Mouse (Mus musculus): ENCODE results near the gene Fus.
"Not testable (repeated sequence)": the region's sequence is repeated elsewhere in the genome, so short reads cannot be mapped to it uniquely, and the experiment has no call there.

The Fus gene

DNA sequence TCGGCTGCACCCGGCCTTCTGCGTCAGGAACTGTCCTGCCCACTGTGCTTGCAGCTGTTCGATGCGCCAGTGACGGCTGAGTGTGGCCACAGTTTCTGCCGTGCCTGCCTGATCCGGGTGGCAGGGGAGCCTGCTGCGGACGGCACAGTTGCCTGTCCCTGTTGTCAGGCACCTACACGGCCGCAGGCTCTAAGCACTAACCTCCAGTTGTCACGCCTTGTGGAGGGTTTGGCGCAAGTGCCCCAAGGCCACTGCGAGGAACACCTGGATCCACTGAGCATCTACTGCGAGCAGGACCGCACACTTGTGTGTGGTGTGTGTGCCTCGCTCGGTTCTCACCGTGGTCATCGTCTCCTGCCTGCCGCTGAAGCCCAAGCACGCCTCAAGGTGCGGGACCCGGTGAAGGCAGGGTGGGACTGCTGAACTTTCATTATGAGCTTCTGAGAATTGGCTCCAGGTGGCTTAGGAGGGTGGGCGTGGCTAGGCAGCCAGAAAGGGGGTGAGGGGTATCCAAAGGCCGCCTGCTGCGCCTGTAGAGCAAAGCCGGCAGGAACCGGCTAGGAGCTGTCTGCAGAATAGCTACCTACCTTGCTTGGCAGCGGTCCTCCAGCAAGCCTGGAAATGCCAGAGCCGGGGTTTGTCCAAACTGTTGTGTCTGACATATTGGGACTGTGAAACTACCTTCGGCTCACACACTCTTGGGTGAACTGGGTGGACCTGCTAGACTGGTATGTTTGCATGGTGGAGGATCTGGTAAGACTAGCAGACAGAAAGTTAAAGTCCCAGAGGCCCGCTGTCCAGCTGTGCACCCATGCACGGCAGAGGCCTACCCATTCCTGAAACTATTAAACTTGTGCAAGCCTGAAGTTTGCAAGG is 37.5 kb downstream of the Fus start:
- no peak for DNase-seq (ENCODE audit: low spot score in 2 of 2)

DNA sequence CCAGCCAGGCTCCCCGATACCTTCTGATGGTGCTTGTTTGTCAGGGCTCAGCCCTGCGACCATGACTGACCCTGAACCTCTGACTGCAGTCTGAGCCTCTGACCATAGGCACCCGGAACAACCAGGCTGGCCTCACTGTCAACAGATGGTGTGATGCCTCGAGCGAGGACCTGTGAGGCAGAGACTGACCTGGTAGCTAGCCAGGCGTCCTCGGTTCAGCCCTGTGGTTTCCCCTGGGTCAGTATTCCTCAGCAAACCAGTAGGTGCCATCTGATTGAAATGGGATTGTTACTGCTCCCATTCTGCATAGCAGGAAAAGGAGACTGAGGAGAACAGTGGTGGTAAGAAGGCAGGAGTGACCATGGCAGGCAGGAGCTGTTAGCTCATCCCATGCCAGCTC is 38.9 kb downstream of the Fus start:
- no peak for DNase-seq (ENCODE audit: low spot score in 2 of 2)

DNA sequence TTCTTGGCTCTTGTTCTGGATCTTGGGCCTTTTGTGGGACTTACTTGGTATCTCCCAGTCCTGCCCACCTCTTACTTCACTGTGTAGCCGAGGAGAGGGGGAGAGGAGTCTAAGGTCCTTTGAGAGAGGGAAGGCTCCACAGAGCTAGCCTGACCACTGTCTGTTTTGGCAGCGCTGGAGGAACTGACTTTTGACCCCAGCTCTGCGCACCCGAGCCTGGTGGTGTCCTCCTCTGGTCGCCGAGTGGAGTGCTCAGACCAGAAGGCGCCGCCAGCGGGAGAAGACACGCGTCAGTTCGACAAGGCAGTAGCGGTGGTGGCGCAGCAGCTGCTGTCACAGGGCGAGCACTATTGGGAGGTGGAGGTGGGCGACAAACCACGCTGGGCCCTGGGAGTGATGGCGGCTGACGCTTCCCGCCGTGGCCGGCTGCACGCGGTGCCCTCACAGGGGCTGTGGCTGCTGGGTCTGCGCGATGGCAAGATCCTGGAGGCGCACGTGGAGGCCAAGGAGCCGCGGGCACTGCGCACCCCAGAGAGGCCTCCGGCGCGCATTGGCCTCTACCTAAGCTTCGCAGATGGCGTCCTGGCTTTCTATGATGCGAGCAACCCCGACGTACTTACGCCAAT is 42.6 kb downstream of the Fus start:
- DNase-seq (ENCODE audit: low spot score in 2 of 2) = no peak

DNA sequence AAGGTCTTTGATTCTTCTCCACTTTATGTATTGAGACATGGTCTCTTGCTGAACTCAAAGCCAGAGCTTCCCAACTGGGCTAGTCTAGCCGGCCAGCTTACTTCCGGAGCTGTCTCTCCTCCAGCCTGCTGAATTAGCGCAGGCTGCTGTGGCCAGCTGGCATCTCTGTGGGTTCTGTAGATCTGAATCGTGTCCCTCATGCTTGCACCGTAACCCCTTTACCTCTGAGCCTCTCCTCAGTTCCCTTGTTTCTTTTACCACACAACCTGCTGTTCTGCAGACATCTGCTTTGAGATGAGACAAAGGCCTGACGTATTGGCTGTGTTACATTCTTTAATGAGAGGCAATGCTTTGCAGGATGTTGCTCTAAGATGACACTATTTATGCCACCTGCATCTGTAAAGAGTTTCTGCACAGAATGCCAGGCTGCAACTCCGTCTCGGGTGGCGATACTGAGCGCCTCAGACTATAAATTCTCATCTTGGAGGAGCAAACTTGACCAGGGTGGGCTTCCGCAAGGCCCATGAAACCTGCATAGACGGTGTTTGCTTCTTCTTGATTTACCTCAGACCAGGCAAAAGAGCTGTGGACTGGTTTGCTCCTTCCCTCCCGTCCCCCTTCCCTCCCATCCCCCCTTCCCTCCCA is 45.0 kb downstream of the Fus start:
- no peak for DNase-seq (ENCODE audit: low spot score in 2 of 2)

DNA sequence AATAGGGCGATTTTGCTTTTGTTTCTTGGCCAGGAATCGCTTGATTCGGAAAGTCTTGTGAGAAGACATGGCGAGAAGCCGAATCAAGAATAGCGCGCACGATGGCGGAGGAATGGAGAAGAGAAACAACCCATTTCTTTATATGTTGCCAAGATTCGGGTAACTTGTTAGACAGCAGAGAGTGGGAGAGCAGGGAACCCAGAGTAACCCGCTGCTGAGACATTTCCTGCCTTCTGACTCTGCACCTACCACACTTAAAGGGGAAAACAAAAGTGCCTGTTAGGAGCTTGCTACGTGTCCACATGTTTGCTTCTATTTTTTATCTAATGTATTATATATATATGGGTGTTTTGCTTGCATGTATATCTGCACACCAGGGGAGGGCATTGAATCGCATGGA is 45.9 kb downstream of the Fus start:
- no peak for DNase-seq (ENCODE audit: low spot score in 2 of 2)

DNA sequence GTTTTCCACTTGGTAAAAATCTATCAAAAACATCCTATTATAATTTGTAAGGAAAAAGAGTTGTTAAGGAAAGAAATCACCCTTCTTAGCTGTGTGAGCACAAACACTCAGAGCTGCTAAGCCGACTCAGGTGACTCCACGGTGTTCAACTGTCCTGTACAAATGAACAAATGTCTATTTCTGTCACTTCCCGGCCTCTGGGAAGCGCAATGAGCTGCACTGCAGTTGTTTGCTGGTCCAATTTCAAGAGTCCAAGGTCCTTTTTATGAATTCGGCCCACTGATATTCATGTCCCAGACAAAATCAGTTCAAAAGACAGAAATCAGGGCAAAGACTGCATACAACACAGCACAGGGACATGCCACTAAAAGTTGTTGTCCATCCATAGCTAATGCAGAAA is 48.9 kb downstream of the Fus start:
- DNase-seq (ENCODE audit: low spot score in 2 of 2) = not testable (repeated sequence)

DNA sequence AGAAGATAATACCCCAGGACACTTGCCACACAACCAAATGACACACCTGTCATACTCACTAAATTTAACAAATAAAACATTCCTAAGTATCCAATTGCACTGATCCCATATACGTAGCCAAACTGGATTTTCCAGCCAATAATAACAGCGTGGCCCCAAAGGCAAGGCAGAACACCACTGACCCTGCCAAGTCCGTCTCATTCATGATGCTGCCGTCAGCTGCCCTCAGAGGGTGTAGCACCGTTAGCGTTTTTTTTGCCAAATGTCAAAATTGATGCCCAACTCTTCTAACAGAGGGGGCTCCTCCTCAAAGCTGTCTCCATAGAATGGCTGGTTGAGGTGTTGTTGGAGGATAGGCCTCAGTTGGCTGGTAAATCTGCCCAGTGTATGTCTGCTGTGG is 49.4 kb downstream of the Fus start:
- no peak for DNase-seq (ENCODE audit: low spot score in 2 of 2)

DNA sequence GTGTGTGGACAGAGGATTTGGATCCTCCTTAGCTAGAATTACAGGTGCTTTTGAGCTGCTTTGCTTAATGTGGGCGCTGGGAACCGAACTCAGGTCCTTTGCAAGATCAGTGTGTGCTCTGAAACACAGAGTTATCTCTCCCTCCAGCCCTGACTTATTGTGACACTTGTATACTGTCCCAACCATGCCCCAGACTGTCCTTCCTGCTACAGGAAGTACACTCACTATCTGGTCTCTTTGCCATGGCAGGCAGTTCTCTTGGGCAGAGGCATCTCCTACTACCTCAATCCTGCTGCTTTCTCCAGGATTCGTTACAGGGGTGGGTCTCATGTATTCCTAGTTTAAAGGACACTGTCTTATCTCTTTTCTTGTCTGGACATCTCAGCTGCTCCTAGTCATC is 51.0 kb downstream of the Fus start:
- DNase-seq (ENCODE audit: low spot score in 2 of 2) = no peak

DNA sequence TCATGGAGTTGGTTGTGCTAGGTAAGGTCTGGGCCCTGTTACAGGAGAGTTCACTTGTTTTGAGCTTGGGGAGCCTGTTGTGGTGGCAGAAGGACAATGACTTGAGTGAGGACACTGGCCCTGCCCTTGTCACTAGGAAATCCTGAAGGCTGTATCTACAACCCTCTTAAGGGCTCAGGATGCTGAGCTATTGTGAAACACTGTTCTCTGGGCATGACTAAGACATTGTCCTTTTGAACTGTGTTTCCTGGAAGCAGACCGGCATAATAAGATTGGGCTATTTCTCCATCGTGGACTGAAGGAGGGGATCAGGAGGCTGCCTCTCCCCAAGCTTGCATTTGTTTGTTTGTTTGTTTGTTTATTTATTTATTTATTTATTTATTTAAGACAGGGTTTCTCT is 51.9 kb downstream of the Fus start:
- no peak for DNase-seq (ENCODE audit: low spot score in 2 of 2)

DNA sequence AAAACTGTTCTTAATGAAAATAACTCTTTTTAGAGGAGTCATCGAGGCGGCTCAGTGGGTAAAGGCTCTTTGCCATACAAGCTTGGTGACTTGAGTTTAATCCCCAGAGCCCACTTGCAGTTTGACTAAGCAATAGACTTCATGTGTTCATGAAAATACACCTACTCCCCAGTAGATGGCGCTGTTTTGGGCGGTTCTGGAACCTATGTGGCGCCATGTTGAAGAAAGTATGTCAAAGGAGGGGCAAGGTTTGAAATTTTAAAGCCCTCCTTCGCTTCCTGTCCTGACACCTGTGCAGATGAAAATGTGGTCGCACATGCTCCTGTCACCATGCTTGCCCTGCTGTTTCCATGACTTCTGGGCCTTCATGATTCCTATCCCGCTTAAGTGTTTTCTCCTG is 55.7 kb downstream of the Fus start:
- DNase-seq (ENCODE audit: low spot score in 2 of 2) = no peak

DNA sequence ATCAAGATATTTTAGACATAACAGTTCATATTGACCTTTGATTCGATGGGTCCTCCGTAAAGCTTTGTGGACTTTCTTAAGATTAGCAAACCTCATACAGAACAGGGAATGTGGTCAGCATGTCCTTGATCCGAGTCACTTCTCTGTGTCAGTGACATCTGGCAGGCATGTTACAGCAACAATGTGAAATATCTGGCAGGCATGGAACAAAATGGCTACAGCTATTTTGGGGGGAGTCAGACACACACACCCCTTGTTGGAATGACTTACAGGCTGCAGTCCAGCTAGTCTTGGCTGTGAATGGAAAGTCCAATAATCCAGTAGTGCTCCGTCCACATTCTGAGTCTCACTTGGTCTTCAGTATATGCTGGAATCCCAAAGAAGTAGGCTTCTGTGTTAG is 56.3 kb downstream of the Fus start:
- no peak for DNase-seq (ENCODE audit: low spot score in 2 of 2)

DNA sequence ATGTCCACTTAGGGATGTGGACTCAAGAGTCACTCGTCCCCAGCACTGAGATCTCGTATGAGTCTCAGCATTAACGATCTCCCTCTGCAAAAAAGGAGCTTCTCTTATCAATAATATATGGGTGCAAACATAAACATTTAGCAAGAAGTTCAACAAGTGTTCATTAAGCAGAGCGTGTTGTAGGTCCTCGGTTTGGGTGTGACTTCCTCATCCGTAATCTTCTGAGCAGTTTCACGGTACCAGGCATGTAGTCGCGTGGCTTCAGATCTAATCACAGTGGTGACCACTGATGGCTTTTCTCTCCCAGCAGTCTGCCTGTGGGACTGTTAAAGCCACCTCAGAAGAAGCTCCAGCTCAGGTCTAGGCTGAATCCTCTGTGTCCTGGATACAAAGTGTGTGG is 57.1 kb downstream of the Fus start:
- no peak for DNase-seq (ENCODE audit: low spot score in 2 of 2)

DNA sequence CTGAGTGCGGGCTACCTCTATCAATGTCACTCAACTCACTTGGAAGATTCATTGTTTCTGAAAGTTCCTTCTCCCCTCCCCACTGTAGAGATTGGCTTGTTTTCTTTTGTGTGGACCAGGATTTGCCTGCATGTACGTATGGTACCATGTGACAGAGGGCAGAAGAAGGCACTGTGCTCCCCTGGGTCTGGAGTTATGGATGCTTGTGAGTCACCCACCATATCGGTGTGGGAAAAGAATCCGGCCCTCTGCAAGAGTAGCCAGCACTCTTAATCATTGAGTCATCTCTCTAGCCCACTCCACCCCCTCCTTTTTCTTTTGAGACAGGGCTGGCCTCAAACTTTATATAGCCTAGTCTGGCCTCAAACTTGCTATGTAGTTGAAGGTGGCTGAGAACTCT is 57.7 kb downstream of the Fus start:
- DNase-seq (ENCODE audit: low spot score in 2 of 2) = no peak

DNA sequence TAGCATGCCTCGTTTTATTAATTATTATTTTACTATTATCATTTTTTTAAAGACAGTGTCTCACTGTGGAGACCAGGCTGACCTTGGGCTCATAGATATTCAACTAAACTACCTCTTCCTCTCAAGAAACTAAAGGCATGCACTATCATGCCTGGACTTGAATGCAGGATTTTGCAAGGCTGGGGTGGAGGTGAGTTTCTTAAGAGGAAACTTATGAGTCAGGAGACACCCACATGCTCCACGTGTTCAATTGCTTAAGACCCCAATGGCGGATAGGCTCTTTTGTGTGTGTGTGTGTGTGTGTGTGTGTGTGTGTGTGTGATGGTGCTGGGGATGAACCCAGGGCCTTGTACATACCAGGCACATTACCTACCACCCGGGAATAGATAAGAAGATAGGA is 58.1 kb downstream of the Fus start:
- no peak for DNase-seq (ENCODE audit: low spot score in 2 of 2)

DNA sequence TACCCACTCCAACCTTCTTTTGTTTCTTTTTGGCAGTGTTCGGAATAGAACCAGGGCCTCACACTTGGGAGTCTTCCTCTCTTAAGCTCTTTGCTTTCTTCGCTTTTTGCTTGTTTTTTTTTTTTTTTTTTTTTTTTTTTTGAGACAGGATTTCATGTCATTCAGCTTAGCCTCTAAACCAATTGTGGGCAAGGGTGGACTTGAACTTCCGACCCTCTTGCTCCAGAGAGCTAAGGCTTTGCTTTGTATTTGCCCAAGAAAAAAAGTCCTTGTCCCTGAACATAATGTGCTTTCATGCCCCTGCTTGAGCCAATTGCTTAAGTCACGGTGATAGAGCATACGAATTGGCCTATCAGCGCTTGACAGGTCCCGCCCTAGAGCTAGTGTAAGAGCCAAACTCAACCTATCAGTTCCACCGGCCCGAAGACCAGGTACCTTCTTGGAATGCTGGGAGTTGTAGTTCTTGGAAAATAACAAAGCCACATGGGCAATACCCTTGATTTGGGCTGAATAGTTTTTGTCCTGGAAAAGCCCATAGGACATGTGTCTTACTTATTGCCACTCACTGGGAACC is 64.2 kb downstream of the Fus start:
- DNase-seq (ENCODE audit: low spot score in 2 of 2) = no peak

DNA sequence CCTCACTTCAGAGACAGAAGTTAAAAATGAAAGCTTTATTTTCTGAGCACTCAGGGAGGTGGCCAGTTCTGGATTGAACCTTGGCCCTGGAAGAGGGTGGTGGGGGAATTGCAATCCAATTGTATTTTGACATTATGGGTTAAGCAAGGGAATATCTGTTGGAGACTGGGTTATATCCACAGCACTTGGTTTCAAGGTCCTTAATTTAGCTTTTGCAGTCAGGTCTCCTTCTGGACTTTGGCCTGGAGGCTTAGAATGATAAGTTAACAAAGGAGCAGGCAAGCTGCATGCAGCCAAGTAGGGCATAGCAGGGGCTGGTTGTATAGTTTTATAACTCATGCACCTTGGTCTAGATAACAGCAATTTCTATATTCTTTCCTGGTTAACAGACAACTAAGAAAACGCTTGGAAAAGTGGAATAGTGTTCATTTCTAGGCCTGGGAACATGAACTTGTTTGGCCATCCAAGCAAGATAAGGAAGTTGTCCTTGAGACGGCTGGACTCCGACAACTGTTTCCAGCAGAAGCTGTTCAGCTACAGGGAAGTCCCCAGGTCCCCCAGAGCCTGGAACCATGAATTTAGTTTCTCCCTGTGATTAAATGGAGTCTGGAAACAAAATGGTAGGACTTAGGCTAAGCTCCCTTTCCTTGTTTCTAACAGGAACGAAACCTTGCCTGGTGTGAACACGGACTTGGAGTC is 65.2 kb downstream of the Fus start:
- DNase-seq (ENCODE audit: low spot score in 2 of 2) = no peak

DNA sequence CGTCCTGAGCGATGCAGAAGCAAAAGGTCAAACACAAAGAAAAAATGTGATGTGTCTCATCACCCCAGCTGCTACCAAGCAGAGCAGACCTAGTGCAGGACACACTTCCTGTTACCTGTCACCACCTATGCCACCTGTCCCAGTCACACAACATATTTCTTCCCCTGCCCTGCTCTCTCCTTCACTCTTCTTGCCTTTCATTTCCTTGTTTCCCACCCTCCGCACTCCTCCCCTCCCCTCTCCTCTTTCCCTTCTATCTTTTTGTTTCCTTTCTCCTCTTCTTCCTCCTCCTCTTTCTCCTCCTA is 65.7 kb downstream of the Fus start:
- no peak for DNase-seq (ENCODE audit: low spot score in 2 of 2)

DNA sequence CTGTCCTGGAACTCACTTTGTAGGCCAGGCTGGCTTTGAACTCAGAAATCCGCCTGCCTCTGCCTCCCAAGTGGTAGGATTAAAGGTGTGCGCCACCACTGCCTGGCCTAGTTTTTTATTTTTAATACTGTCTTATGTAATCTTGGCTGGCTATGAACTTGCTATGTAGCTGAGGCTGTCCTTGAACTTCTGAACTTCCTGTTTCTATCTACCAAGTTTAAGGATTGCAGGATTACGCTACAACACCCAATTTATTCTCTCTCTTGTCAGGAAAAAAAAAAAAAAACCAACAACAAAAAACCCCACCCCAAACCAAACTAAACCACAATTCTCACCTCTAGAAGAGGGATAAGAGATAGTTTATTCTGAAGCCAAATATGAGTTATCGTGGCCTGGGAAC is 66.4 kb downstream of the Fus start:
- no peak for DNase-seq (ENCODE audit: low spot score in 2 of 2)
